Comparison of ENCODE assay signal across 8 mouse cellular contexts in genomic region chr14:55671833-55672740, GRCm38 (mm10). TPM values are rescaled to one million over a fixed set of nuclear protein-coding genes. Genes with fewer than 3 reads are reported as not detected.
DNase-seq lines count a peak whose midpoint lies in the region; ATAC-seq and TF ChIP-seq lines count a peak whose summit lies in the region.

Gene Gmpr2, plus strand, starts transcription at chr14:55671941.
Gene Nedd8, minus strand, starts transcription at chr14:55672124.

- H3K27me3 ChIP-seq in embryonic facial prominence, embryonic 14.5 days (replicated peaks; ENCODE audit: control insufficient read depth, insufficient read depth, low read length): no peaks in the 10 kb centered on the region
- no peaks in the 10 kb centered on the region for H3K27me3 ChIP-seq in heart, adult 2 months (ENCODE audit: control insufficient read depth, insufficient read depth, low read length)
- no peaks in the 10 kb centered on the region for H3K27me3 ChIP-seq in limb, embryonic 13.5 days
- H3K27me3 ChIP-seq in midbrain, embryonic 16.5 days (ENCODE audit: control insufficient read depth, insufficient read depth, low read depth, low read length): no peaks in the 10 kb centered on the region

- peak; percentile 83 for TF ChIP-seq POLR2A in heart, adult 2 months (IDR thresholded peaks at IDR 0.05; ENCODE audit: insufficient read depth, low read depth, low read length)

- H3K36me3 ChIP-seq in embryonic facial prominence, embryonic 14.5 days (ENCODE audit: control insufficient read depth, insufficient read depth, low read length): peaks cover 35% of the 10 kb centered on the region
- H3K36me3 ChIP-seq in heart, adult 2 months (ENCODE audit: control insufficient read depth, insufficient read depth, low read length): peaks cover 6% of the 10 kb centered on the region
- peaks cover 34% of the 10 kb centered on the region for H3K36me3 ChIP-seq in limb, embryonic 13.5 days
- H3K36me3 ChIP-seq in midbrain, embryonic 16.5 days (ENCODE audit: control insufficient read depth, insufficient read depth, low read length): peaks cover 8% of the 10 kb centered on the region

- TF ChIP-seq CTCF in heart, adult 2 months (IDR thresholded peaks at IDR 0.05): peak; percentile 15; the same call in 1 of the 2 replicates

- H3K9ac ChIP-seq in embryonic facial prominence, embryonic 14.5 days (ENCODE audit: low read depth, low read length): peak within 1 kb of the TSS; percentile 80
- peak within 1 kb of the TSS; percentile 92 for H3K9ac ChIP-seq in heart, adult 2 months (ENCODE audit: low read depth, low read length)
- H3K9ac ChIP-seq in limb, embryonic 13.5 days: peak within 1 kb of the TSS; percentile 91
- peak within 1 kb of the TSS; percentile 85 for H3K9ac ChIP-seq in midbrain, embryonic 16.5 days (ENCODE audit: low read depth, low read length)

- no peak; the same call in 1 of the 2 replicates for TF ChIP-seq EP300 in heart, adult 2 months (IDR thresholded peaks at IDR 0.05; ENCODE audit: insufficient read depth, low read depth, low read length)

- H3K27ac ChIP-seq in embryonic facial prominence, embryonic 14.5 days (replicated peaks; ENCODE audit: low read depth, low read length): peak within 1 kb of the TSS; percentile 86
- H3K27ac ChIP-seq in heart, adult 2 months: peak within 1 kb of the TSS; percentile 99
- peak within 1 kb of the TSS; percentile 91 for H3K27ac ChIP-seq in limb, embryonic 13.5 days
- peak within 1 kb of the TSS; percentile 90 for H3K27ac ChIP-seq in midbrain, embryonic 16.5 days (ENCODE audit: low read length)

- peak within 1 kb of the TSS; percentile 95 for H3K4me2 ChIP-seq in embryonic facial prominence, embryonic 14.5 days (ENCODE audit: low read depth, low read length)
- peak within 1 kb of the TSS; percentile 94 for H3K4me2 ChIP-seq in limb, embryonic 13.5 days (replicated peaks)
- peak within 1 kb of the TSS; percentile 85 for H3K4me2 ChIP-seq in midbrain, embryonic 16.5 days (ENCODE audit: low read length)

- peaks cover 2% of the 10 kb centered on the region; the same call in 1 of the 2 replicates for H3K79me2 ChIP-seq in heart, adult 2 months (replicated peaks; ENCODE audit: control insufficient read depth, insufficient read depth, low read length)

- H3K9me3 ChIP-seq in embryonic facial prominence, embryonic 14.5 days (ENCODE audit: control insufficient read depth, low read length): no peaks in the 10 kb centered on the region
- no peaks in the 10 kb centered on the region for H3K9me3 ChIP-seq in limb, embryonic 13.5 days
- no peaks in the 10 kb centered on the region for H3K9me3 ChIP-seq in midbrain, embryonic 16.5 days (replicated peaks; ENCODE audit: control insufficient read depth, low read length, poor library complexity, severe bottlenecking)

- intact Hi-C loops in heart, adult 2 months (cut with DNase I): loop anchor here (5.0 to 10.0 kb wide), 2 partner anchors 35 to 213 kb away; partner anchors contain the start of genes Cbln3, Gm49378, Ipo4 and Khnyn

- ATAC-seq in embryonic facial prominence, embryonic 14.5 days (ENCODE audit: low read depth): peak; percentile 98
- peak; percentile 98 for ATAC-seq in limb, embryonic 13.5 days (ENCODE audit: low FRiP score, low read depth)
- ATAC-seq in midbrain, embryonic 16.5 days: peak; percentile 98

- peak within 1 kb of the TSS; percentile 64 for H3K4me3 ChIP-seq in embryonic facial prominence, embryonic 14.5 days (ENCODE audit: low read depth, low read length)
- peak within 1 kb of the TSS; percentile 80 for H3K4me3 ChIP-seq in heart, adult 2 months
- peak within 1 kb of the TSS; percentile 87 for H3K4me3 ChIP-seq in limb, embryonic 13.5 days
- peak within 1 kb of the TSS; percentile 85 for H3K4me3 ChIP-seq in midbrain, embryonic 16.5 days (ENCODE audit: low read depth, low read length)

- H3K4me1 ChIP-seq in embryonic facial prominence, embryonic 14.5 days (ENCODE audit: control insufficient read depth, insufficient read depth, low read length): peaks cover 14% of the 10 kb centered on the region
- peaks cover 2% of the 10 kb centered on the region; the same call in 1 of the 2 replicates for H3K4me1 ChIP-seq in heart, adult 2 months (ENCODE audit: control insufficient read depth, insufficient read depth, low read length)
- peaks cover 17% of the 10 kb centered on the region for H3K4me1 ChIP-seq in limb, embryonic 13.5 days
- H3K4me1 ChIP-seq in midbrain, embryonic 16.5 days (ENCODE audit: control insufficient read depth, insufficient read depth, low read length): peaks cover 19% of the 10 kb centered on the region

- DNase-seq in 3T3-L1 (ENCODE audit: low read depth, low spot score): peak; percentile 97
- peak; percentile 46 to 80 for DNase-seq in adrenal gland, postnatal 4 days (ENCODE audit: low spot score in 2 of 2)
- peak; percentile 99 for DNase-seq in embryonic facial prominence, embryonic 14.5 days (ENCODE audit: low spot score)
- peak; percentile 93 to 95 for DNase-seq in heart, adult 2 months
- peak; percentile 94 for DNase-seq in kidney, adult 8-10 months
- DNase-seq in spleen, postnatal 10 days (ENCODE audit: low spot score in 2 of 2): peak; percentile 89 to 95

- WGBS in embryonic facial prominence, embryonic 14.5 days: 1% methylated on average over 36 of the region's 38 CpGs
- WGBS in heart, adult 2 months: under 1% methylated on average over 38 of the region's 38 CpGs
- WGBS in limb, embryonic 13.5 days: under 1% methylated on average over 38 of the region's 38 CpGs
- 1% methylated on average over 38 of the region's 38 CpGs for WGBS in midbrain, embryonic 16.5 days

RNA-seq across cellular contexts. Expression of gene Gmpr2, which starts in this region (rescaled TPM):
- total RNA-seq in adrenal gland, postnatal 4 days (2021): 10 to 100 TPM; 29.2 to 29.7 TPM
- polyA plus RNA-seq in embryonic facial prominence, embryonic 14.5 days (2014; fragmentation: Nextera tagmentation; extraction: Ambion mirVana): 49.6 and 54.8 TPM in 2 replicates
- total RNA-seq in heart, adult 2 months (2021): 1 to 10 TPM; 8.1 to 9.0 TPM
- polyA plus RNA-seq in heart, adult 2 months (2012; rRNA removed): 11.8 and 18.2 TPM in 2 replicates
- 70.2 and 72.7 TPM in 2 replicates for polyA plus RNA-seq in limb, embryonic 13.5 days (2015; fragmentation: Nextera tagmentation; extraction: Ambion mirVana)
- polyA plus RNA-seq in midbrain, embryonic 16.5 days (2015; fragmentation: Nextera tagmentation; extraction: Ambion mirVana): 52.5 and 52.7 TPM in 2 replicates

RNA-seq across cellular contexts. Expression of gene Nedd8, which starts in this region (rescaled TPM):
- 100 to 1,000 TPM; 316 to 337 TPM for total RNA-seq in adrenal gland, postnatal 4 days (2021)
- polyA plus RNA-seq in embryonic facial prominence, embryonic 14.5 days (2014; fragmentation: Nextera tagmentation; extraction: Ambion mirVana): 524 and 534 TPM in 2 replicates
- total RNA-seq in heart, adult 2 months (2021): 100 to 1,000 TPM; 242 to 262 TPM
- polyA plus RNA-seq in heart, adult 2 months (2012; rRNA removed): 265 and 340 TPM in 2 replicates
- polyA plus RNA-seq in limb, embryonic 13.5 days (2015; fragmentation: Nextera tagmentation; extraction: Ambion mirVana): 606 and 624 TPM in 2 replicates
- polyA plus RNA-seq in midbrain, embryonic 16.5 days (2015; fragmentation: Nextera tagmentation; extraction: Ambion mirVana): 532 and 551 TPM in 2 replicates

Comparison
In these comparisons a context has a peak if more than half of its experiments do, and no peak if none do; other contexts are left out.
1. Peak in every context shown above with its lines: DNase-seq, ATAC-seq, H3K4me3 ChIP-seq and H3K27ac ChIP-seq.